Mouse (Mus musculus) mouse trophoblast stem cell (cell line): ENCODE data around the gene Psd4.

Source experiments
- in situ Hi-C, 2 experiments: fragments of 300-500 bp; cut with MseI, MboI; formaldehyde crosslinking; loops; 2 replicates in 1 of 2; 3 replicates in 1 of 2; pipeline ENCODE4 v1.15.1; 2025

Psd4 gene

DNA sequence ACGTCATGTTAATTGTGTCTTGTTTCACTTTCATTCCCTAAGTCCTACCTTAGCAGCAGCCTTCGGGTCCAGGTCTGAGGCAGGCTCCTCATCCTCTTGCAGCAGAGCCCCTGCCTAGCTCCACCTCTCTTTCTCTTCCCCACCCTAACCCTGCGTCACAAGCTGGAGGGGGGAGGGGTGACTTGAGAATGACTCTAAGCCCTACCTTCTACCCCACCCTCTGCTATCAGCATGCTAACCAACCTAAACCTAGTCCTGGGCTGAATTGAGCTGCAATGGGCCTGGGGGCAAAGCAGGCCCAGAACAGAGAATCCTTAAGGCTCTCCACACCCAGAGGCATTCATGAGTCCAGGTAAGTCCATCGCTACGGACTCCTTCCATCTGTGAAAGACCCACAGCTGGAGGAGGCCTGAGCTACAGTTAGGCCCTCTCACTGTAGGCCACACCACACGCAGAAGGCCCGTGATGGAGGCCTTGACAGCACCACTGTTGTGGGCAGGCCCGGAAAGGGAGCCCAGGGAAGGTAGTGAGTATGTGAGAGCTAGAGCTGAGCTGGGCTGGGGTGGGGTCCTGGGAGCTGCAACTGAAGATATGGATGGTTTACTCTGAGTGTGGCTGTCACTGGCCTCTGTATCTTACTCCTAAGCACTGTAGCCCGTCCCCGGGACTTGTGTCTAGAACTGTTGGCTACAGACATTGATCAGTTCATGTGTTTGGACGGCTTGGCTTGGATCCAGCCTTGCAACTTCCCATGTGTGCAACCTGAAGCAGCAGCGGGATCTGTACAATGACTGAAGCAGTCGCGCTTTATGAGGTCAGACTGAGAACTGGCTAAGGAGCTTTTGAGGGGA lies 18.0 kb downstream of the Psd4 start:
- in situ Hi-C loops, result no loop called here

DNA sequence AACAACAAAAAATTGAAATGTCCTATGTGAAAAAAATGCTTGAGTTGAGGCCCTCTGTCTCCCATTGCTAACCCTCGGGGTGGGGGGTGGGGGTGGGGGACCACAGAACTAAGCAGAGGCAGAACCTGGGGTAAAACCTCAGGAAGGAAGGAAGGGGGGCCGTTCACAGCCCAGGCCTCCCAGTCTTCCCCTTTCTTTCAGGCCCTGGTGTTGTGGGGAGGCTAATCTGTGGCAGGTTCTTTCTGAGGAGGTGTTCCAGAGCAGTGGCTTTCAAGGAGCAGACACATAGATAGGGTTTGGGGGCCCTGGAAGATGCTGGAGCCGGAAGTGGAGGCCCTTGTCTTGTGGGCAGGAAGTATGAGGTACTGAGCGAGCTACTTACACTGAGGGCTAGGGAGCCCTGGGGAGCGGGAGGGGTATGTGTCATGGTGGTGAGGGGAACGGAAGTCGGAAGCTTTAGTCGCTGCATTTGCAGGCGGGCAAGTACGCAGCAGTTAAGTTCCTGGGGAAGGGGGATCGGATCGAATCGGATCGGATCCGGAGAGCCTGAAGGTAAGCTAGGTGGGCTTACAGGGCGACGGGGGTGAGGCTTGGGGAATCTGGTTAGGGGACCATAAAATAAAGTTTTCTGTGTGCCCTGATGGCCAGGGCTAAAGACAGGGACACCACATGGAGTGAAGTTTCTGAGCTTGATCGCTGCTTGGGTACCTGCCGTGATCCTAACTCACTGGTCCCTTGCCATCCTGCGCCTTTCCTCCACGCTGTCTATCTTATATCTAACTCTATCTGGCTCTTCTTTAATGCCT lies 19.0 kb downstream of the Psd4 start:
- in situ Hi-C loops, result no loop called here

DNA sequence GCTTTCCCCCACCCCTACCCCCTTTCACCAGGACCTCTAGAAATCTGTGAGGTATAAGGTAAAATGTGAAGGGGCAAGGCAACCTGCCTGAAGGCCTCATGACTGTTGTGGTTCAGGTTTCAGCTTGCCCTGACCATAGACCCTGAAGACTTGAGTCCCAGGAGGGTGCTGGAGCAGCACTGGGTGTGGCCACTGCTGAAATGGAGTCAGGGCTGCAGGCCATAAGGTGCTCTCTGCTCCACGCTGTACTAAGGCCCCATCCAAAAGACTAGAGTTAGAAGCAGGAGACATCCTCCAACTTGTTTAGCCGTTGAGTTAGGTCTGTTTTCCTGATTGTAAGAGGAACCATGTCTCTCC lies 19.6 kb downstream of the Psd4 start:
- in situ Hi-C loops, result no loop called here

DNA sequence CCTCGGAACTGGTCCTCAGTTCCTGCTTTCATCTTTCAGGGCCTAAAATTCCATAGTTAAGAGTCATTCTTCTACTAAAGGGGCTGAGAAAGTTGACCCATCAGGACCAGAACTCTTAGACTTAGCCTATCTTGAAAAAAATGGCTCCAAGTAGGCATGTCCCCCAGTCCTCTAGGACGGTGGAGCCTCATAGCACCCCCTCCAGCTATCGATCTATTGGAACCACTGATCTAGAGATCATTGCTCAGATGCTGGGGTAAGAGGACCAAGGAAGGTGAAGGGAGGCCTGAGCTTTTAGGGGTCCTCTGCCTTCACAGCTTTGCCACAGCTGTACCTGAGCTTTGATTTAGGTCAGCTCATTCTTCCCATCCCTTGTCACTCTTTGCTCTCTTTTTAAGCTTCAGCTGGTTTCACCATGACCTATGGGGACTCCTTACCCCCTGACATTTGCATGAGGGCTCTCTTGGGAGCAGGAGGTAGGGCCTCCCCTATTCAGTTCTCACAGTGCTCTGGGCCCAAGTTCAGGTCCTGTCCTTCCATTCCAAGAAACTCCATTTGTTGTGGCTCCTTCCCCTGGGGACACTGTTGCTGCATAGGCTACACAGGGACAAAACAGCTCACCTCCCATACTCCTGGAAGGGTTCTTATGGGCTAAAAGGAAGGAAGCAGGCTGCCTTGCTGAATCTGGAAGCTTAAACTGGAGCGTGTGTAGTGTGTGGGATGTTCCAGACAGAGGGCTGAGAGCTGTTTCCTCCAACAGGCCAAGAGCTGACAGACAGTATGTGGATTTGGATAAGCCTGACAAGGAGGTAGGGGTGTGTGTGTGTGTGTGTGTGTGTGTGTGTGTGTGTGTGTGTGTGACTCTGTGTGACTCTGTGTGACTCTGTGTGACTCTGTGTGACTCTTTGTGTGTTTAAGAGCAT lies 20.2 kb downstream of the Psd4 start:
- in situ Hi-C loops, result no loop called here

DNA sequence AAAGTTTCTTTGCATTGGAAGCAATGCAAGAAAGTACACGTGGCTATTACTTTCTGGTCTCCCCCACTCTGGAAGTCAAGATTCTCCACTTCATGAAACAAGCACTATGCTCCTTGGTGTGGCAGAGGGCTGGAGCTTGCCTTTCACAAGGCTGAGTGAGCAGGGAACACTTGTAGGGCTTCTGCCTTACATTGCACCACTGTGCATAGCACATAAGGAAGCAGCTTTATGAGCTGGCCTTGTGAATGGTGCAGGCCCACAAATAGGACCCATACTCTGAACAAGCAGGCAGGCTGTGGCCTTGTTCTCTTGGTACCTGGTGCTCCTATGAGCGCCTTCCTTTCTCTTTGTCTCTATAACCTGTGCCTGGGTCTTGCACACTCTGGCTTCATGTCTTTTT lies 25.9 kb downstream of the Psd4 start:
- in situ Hi-C loops, result no loop called here

DNA sequence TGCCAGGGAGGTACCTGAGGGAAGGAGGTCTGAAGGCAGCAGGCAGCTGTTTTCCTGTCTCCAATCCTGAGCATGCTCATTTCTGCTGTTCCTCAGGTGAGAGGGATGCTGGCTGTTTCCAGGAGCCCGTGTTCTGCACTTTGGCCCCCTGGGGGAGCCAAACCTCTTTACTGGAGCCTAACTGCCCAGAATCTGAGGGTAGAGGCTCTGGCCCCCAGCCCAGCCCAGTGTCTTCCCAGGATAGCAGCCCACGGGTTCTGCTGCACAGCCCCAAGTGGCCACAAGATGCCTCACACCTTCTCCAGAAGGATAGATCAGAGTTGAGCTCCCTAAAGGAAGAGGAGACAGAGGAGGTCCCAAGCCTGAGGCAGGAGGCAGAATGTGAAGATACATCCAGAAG lies 29.7 kb downstream of the Psd4 start:
- in situ Hi-C loops, result no loop called here

DNA sequence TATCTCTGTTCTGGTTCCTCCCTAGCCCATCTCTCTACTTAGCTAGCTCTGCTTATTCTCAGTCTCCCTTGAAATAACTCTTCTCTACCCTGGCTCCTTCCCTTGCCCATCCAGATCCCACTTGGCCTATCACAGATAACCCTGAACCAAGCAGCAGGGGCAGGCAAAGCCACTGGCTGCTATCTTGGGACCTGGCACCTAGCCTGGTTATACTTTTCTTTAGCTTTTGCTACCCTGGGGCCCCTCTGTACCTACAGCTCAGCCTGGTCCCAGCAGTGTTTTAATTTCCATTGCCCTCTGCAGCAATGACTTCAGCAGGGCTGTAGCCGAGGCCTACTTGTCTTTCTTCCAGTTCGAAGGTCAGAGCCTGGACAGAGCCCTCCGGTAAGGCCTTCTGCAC lies 33.3 kb downstream of the Psd4 start:
- in situ Hi-C loops, result loop anchor here (5.0 to 25.0 kb wide), 3 partner anchors 98 to 362 kb away; partner anchors contain the start of genes Cacna1b (in 2 of the 2) and Il1f10 (in 1 of the 2)

DNA sequence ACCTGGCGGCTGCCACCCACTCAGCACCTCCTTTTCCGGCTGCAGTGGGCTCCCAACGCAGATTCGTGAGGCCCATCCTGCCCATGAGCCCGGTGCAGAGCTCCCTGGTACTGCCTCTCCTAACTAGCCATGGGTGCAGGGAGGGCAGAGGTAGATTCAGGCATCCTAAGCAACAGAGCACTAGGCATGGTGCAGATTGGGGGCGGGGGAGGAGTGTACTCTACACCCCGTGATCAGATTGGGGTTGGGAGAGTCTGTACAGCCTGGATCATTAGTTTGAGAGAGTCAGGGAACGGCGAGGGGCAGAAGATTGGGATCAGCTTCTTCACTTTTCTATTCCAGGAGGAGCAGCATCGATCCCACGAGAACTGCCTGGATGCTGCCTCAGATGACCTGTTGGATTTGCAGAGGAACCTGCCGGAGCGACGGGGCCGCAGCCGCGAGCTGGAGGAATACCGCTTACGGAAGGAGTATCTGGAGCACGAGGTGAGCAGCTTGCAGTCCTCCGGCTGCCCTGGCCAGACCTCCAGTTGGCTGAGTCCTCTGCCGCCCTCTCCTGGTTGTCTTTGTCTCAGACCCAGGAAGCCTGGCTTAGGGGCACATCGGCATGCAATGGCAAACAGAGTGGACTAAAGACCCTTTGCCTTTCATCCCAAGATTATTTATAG lies 38.1 kb downstream of the Psd4 start:
- in situ Hi-C loops, result loop anchor here (5.0 to 25.0 kb wide), 5 partner anchors 38 to 357 kb away; partner anchors contain the start of genes Cacna1b (in 2 of the 2), Il1f10 (in 1 of the 2) and Psd4 (in 1 of the 2)

DNA sequence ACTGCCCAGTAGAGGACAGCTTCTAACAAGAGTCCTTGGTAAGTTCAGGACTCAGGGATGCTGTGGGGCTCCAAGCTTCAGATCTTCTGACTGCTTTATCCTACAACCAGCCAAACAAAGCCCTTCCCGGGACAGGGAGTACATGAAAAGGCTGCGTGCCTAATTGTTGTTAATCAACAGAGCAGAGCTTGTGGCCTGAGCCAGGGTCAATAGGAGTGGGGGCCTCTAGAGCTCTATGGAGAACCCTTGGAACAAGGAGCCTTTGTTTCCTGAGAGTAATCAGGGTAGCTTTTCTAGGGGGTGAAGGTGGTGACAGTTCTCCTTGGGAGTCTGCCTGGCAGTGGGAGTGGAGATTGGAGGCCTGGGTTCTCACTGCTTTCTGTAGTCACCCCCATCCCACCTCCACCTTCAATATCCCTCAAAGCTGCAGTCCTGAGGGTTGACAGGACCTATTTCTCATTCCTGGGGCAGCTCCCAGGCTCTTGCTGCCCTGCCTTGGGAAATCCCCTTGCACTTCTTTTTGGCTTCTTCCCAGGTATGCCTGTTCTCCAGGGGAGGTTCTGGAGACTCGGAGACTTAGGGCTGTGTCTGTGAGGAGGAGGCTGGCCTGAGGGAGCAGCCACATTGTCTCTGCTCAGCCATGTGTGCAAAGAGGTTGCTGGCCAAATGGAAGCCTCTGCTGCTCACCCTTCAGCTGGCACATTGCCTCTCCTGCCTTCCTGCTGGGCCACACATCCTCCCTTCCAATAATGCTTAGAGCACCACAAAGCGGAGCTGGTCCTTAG lies 40.5 kb downstream of the Psd4 start:
- in situ Hi-C loops, result loop anchor here (5.0 to 25.0 kb wide), 5 partner anchors 41 to 354 kb away; partner anchors contain the start of genes Cacna1b (in 2 of the 2), Il1f10 (in 1 of the 2) and Psd4 (in 1 of the 2)

DNA sequence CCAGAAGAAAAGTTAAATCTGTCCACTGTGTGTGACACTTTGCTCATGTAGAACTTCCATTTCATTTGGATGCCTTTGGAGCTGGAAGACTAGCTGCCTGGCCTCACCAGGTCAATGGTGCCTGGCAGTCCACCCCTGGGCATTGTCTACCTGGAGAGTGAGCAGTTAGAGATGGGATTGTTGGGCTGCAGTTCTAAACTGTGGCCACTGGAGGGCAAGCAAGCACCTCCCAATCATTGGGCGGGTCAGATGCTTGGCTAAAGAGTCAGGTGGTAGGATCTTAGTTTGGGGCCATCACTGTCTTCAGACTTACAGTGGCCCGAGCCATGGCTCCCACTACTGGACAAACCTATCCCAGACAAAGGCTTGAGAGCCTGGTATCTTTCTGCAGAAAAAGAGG lies 41.8 kb downstream of the Psd4 start:
- in situ Hi-C loops, result loop anchor here (5.0 to 25.0 kb wide), 5 partner anchors 42 to 353 kb away; partner anchors contain the start of genes Cacna1b (in 2 of the 2), Il1f10 (in 1 of the 2) and Psd4 (in 1 of the 2)

DNA sequence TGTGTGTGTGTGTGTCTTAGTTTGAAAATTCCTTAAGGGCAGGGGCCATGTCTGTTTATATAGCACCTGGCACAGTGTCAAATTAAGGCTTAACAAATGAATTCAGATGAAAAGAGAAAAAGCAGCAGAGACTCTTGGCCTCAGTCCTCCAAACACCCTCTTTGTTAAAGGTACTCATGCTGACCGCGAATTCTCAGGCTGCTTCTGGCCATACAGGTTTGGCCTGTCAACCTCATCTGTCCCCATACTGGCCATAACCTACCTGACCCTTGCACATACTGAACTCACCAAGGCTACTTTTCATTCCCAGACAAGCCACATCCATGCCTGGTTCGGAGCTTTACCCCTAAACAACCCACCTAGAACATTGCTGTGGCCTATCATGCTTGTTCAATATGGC lies 45.8 kb downstream of the Psd4 start:
- in situ Hi-C loops, result loop anchor here (25.0 kb wide), 1 partner anchor 349 kb away; the partner anchor contains the start of gene Cacna1b (in 2 of the 2)

DNA sequence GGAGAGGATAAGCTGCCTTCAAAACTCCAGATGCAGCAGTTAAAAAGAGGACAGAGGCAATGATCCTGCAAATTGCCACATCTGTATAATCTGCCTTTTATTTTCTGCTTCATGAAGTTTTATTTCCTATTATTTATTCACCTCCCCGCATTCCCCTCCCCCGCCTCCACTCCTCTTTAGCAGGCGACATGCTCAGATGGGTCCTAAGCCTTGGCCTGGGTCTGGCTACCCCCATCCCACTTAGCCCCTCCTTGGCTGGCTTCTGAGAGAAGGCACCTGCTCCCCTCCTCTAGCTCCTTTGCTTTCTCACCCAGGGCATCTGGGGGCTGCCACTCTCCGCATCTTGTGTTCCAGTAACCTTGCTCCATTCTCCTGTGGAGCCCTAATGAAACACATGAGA lies 46.3 kb downstream of the Psd4 start:
- in situ Hi-C loops, result loop anchor here (25.0 kb wide), 1 partner anchor 349 kb away; the partner anchor contains the start of gene Cacna1b (in 2 of the 2)

DNA sequence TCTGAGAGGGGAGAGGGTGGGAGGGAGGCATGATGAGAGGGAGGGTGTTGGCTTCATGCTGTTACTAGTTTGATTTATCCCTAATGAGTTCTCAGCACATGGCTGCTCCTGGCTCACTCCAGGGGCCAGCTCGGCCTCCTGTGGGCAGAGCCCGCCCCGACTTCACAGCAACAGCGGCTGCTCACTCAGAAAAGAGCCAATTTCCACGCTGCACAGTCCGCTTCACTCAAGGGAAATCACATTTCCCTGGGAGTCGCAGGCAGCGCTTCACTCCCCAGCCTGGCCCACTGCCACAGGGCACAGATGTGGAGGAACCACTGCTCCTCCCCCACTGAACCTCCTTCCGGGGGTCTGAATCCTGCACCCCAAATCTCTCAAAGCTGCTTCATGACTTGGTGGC lies 49.3 kb downstream of the Psd4 start:
- in situ Hi-C loops, result loop anchor here (25.0 kb wide), 1 partner anchor 346 kb away; the partner anchor contains the start of gene Cacna1b (in 2 of the 2)

DNA sequence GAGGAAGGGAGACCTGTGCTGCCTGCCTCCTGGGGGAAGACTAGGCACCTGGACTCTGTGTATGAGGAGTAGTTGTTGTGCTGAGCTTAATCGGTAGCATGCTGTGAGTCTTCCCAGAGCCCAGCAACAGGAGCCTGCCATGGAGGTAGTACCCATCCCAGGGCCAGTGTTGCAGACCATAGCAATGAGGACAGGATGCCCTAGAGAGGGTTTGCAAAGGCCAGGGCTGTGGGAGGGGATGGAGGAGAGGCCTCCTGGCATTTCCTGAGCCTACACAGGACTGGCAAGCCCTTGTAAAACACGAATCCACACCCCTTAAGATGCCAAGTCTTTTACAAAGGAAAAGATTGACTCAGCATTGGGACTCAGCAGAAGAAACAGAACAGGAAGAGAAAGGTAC lies 49.7 kb downstream of the Psd4 start:
- in situ Hi-C loops, result loop anchor here (25.0 kb wide), 1 partner anchor 345 kb away; the partner anchor contains the start of gene Cacna1b (in 2 of the 2)

DNA sequence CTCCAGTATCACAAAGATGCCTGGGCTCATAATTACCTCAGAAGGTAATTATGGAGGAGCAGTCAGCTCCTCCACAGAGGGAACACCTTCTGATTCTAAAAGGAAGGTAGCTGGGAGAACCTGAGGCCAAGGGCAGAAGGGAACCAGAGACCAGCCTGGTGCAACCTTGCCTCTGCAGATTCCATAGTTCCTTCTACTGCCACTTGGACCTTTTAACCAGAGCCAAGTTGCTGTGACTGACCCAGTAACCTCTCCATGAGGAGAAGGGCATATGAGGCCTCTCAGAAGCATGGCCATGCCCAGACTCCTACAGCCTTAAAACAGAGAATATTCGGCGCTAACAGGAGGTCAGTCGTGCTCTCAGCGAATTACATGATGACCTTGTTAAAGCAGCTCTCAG lies 50.2 kb downstream of the Psd4 start:
- in situ Hi-C loops, result loop anchor here (25.0 kb wide), 1 partner anchor 345 kb away; the partner anchor contains the start of gene Cacna1b (in 2 of the 2)

DNA sequence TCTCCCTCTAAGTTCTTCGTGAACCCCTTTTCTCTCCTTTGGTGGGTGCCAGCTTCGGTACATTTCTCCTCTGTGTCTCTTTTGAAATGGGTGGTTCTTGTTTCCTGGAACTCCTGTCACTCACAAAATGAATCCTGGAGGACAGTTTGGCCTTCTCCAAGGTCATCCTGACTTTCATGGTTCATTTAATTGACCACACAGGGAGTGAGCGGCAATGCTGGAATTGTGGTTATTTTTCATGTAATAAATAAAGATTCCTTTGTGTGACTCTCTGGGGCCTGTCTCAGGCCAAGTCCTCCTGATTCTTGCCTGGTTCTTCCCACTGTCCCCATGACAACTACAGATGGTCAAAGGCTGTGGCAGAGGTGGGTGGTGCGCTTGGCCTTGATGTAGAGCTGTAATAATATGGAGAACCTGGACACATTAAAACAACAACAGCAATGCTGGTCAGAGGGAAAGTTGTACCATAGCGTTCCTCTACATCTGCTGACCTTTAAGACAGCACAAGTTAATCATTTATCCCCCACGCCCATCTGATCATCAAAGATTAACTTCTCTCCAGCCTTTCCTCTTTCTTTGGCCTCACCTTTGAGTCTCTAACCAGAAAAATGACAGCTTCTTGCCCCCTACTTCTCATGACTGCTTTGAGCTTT lies 54.0 kb downstream of the Psd4 start:
- in situ Hi-C loops, result loop anchor here (25.0 kb wide), 1 partner anchor 341 kb away; the partner anchor contains the start of gene Cacna1b (in 2 of the 2)

DNA sequence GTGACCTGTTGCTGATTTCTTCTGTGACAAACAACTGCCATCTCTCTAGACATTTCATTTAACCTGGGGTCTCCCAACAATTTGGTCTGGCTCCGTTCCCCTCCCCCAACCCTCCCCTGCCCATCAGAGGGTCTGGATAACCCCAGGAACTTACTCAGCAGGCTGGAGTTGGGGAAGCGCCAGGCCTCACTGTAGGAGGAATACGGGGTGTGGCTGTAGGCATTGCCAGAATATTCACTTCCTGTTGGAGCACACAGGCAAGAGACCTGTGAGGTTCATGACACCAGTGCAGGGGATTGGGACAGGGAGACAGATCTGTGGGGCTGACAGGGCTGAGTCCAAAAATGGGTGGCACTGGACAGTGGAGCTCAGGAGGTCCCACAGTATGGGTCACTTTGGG lies 55.4 kb downstream of the Psd4 start:
- in situ Hi-C loops, result loop anchor here (25.0 kb wide), 1 partner anchor 339 kb away; the partner anchor contains the start of gene Cacna1b (in 2 of the 2)

DNA sequence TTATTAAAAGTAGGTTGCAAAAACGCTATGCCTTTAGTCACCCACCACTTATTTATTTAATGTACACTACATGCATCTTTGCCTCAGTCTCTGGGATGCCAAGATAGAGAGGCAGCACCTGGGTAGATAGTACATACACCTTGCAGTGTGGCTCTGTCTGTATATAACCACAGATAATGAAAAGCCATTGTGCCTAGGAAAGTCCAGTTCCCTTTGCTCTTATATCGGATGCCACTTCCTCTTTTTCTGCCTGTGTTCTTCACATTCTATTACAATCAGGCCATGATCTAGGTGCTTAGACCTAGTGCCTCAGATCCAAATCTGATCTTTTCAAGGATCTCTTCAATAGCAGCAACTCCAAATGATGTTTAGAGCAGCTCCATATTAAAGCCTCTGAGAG lies 58.2 kb downstream of the Psd4 start:
- in situ Hi-C loops, result no loop called here
